Mouse (Mus musculus): Measurements from ENCODE around the gene Cfap44. TPM values are rescaled to one million over a fixed set of nuclear protein-coding genes. Genes with fewer than 3 reads are reported as not detected.
A peak's percentile ranks its signal among the peaks of the same experiment; 100 is the strongest.

Gene Cfap44
- polyA plus RNA-seq, 1 experiment from 2014 or later, result 6.1 TPM

GRCm38 (mm10) chr16:44481599-44482593, 87.3 kb downstream of the Cfap44 start:
- Histone ChIP-seq H3K4me2 (ENCODE audit: low read length) (no peak overlapping the region), H3K27ac (replicated peaks; ENCODE audit: low read depth, low read length) (no peak overlapping the region; the same call in 1 of the 2 replicates), H3K9me3 (ENCODE audit: control insufficient read depth, low read length) (no peaks in the 10 kb centered on the region), H3K4me3 (replicated peaks; ENCODE audit: low read depth, low read length) (no peak overlapping the region), H3K27me3 (ENCODE audit: control insufficient read depth, insufficient read depth, low read length) (no peaks in the 10 kb centered on the region), H3K36me3 (ENCODE audit: control insufficient read depth, insufficient read depth, low read length) (peaks cover 7% of the 10 kb centered on the region), H3K9ac (replicated peaks; ENCODE audit: low read length) (no peak overlapping the region), H3K4me1 (ENCODE audit: control insufficient read depth, insufficient read depth, low read length) (0 out of 2 replicates have a peak, but pooled peaks cover 3% of the 10 kb centered on the region)
- no peak for ATAC-seq (ENCODE audit: low FRiP score, low TSS enrichment)
- 50% methylated on average over 28 of the region's 28 CpGs for WGBS
- DNase-seq, result no peak

- Histone ChIP-seq H3K4me3 (replicated peaks; ENCODE audit: low read depth, low read length) (no peak overlapping the region), H3K4me1 (ENCODE audit: control insufficient read depth, insufficient read depth, low read length) (0 out of 2 replicates have a peak, but pooled peaks cover 3% of the 10 kb centered on the region), H3K9me3 (ENCODE audit: control insufficient read depth, low read length) (no peaks in the 10 kb centered on the region), H3K27ac (replicated peaks; ENCODE audit: low read depth, low read length) (no peak overlapping the region), H3K9ac (replicated peaks; ENCODE audit: low read length) (no peak overlapping the region), H3K27me3 (ENCODE audit: control insufficient read depth, insufficient read depth, low read length) (no peaks in the 10 kb centered on the region), H3K36me3 (ENCODE audit: control insufficient read depth, insufficient read depth, low read length) (peaks cover 19% of the 10 kb centered on the region), H3K4me2 (ENCODE audit: low read length) (no peak overlapping the region)
- peak; percentile 91 for DNase-seq
- ATAC-seq (ENCODE audit: low FRiP score, low TSS enrichment), result no peak
- WGBS, result 9% methylated on average over 7 of the region's 7 CpGs
Observed at GRCm38 (mm10) chr16:44484079-44484478, 89.5 kb downstream of the Cfap44 start.

- H3K27me3 ChIP-seq (ENCODE audit: control insufficient read depth, insufficient read depth, low read length), result no peaks in the 10 kb centered on the region
- no peak overlapping the region for H3K9ac ChIP-seq (replicated peaks; ENCODE audit: low read length)
- ATAC-seq (ENCODE audit: low FRiP score, low TSS enrichment) (no peak), DNase-seq (no peak)
- no peak overlapping the region for H3K27ac ChIP-seq (replicated peaks; ENCODE audit: low read depth, low read length)
- no peak overlapping the region for H3K4me2 ChIP-seq (ENCODE audit: low read length)
- 83% methylated on average over 10 of the region's 10 CpGs for WGBS
- no peak overlapping the region for H3K4me3 ChIP-seq (replicated peaks; ENCODE audit: low read depth, low read length)
- H3K9me3 ChIP-seq (ENCODE audit: control insufficient read depth, low read length), result no peaks in the 10 kb centered on the region
- H3K36me3 ChIP-seq (ENCODE audit: control insufficient read depth, insufficient read depth, low read length), result peaks cover 25% of the 10 kb centered on the region
- H3K4me1 ChIP-seq (ENCODE audit: control insufficient read depth, insufficient read depth, low read length), result 0 out of 2 replicates have a peak, but pooled peaks cover 3% of the 10 kb centered on the region
Observed at GRCm38 (mm10) chr16:44484831-44485230, 90.2 kb downstream of the Cfap44 start.

GRCm38 (mm10) chr16:44485691-44486090, 91.1 kb downstream of the Cfap44 start:
- no peak for DNase-seq
- Histone ChIP-seq H3K36me3 (ENCODE audit: control insufficient read depth, insufficient read depth, low read length) (peaks cover 33% of the 10 kb centered on the region), H3K4me3 (replicated peaks; ENCODE audit: low read depth, low read length) (no peak overlapping the region)

GRCm38 (mm10) chr16:44486612-44487011, 92.0 kb downstream of the Cfap44 start:
- Histone ChIP-seq H3K27me3 (ENCODE audit: control insufficient read depth, insufficient read depth, low read length) (no peaks in the 10 kb centered on the region), H3K4me3 (replicated peaks; ENCODE audit: low read depth, low read length) (no peak overlapping the region), H3K27ac (replicated peaks; ENCODE audit: low read depth, low read length) (no peak overlapping the region), H3K9ac (replicated peaks; ENCODE audit: low read length) (no peak overlapping the region), H3K36me3 (ENCODE audit: control insufficient read depth, insufficient read depth, low read length) (peaks cover 43% of the 10 kb centered on the region), H3K4me1 (ENCODE audit: control insufficient read depth, insufficient read depth, low read length) (0 out of 2 replicates have a peak, but pooled peaks cover 3% of the 10 kb centered on the region), H3K4me2 (ENCODE audit: low read length) (no peak overlapping the region), H3K9me3 (ENCODE audit: control insufficient read depth, low read length) (no peaks in the 10 kb centered on the region)
- DNase-seq (no peak), ATAC-seq (ENCODE audit: low FRiP score, low TSS enrichment) (0 out of 2 replicates have a peak, but pooled peaks have one; percentile 23)
- WGBS, result 69% methylated on average over 9 of the region's 9 CpGs

More at GRCm38 (mm10) chr16:44485691-44486090, 91.1 kb downstream of the Cfap44 start:
- H3K4me2 ChIP-seq (ENCODE audit: low read length), result no peak overlapping the region
- H3K27me3 ChIP-seq (ENCODE audit: control insufficient read depth, insufficient read depth, low read length), result no peaks in the 10 kb centered on the region
- H3K27ac ChIP-seq (replicated peaks; ENCODE audit: low read depth, low read length), result no peak overlapping the region
- H3K4me1 ChIP-seq (ENCODE audit: control insufficient read depth, insufficient read depth, low read length), result 0 out of 2 replicates have a peak, but pooled peaks cover 3% of the 10 kb centered on the region
- ATAC-seq (ENCODE audit: low FRiP score, low TSS enrichment), result 0 out of 2 replicates have a peak, but pooled peaks have one; percentile 6
- 61% methylated on average over 8 of the region's 8 CpGs for WGBS
- no peaks in the 10 kb centered on the region for H3K9me3 ChIP-seq (ENCODE audit: control insufficient read depth, low read length)
- H3K9ac ChIP-seq (replicated peaks; ENCODE audit: low read length), result no peak overlapping the region

- DNase-seq (no peak), ATAC-seq (ENCODE audit: low FRiP score, low TSS enrichment) (0 out of 2 replicates have a peak, but pooled peaks have one; percentile 9)
- WGBS, result 51% methylated on average over 13 of the region's 13 CpGs
- Histone ChIP-seq H3K27ac (replicated peaks; ENCODE audit: low read depth, low read length) (no peak overlapping the region), H3K4me3 (replicated peaks; ENCODE audit: low read depth, low read length) (no peak overlapping the region), H3K9ac (replicated peaks; ENCODE audit: low read length) (no peak overlapping the region), H3K9me3 (ENCODE audit: control insufficient read depth, low read length) (no peaks in the 10 kb centered on the region), H3K4me1 (ENCODE audit: control insufficient read depth, insufficient read depth, low read length) (0 out of 2 replicates have a peak, but pooled peaks cover 3% of the 10 kb centered on the region), H3K27me3 (ENCODE audit: control insufficient read depth, insufficient read depth, low read length) (no peaks in the 10 kb centered on the region), H3K36me3 (ENCODE audit: control insufficient read depth, insufficient read depth, low read length) (peaks cover 49% of the 10 kb centered on the region), H3K4me2 (ENCODE audit: low read length) (no peak overlapping the region)
Observed at GRCm38 (mm10) chr16:44487194-44487593, 92.6 kb downstream of the Cfap44 start.

GRCm38 (mm10) chr16:44491051-44491450, 96.5 kb downstream of the Cfap44 start:
- H3K4me3 ChIP-seq (replicated peaks; ENCODE audit: low read depth, low read length), result no peak overlapping the region
- DNase-seq, result no peak
- H3K9ac ChIP-seq (replicated peaks; ENCODE audit: low read length), result no peak overlapping the region
- H3K27me3 ChIP-seq (ENCODE audit: control insufficient read depth, insufficient read depth, low read length), result no peaks in the 10 kb centered on the region
- peaks cover 54% of the 10 kb centered on the region for H3K36me3 ChIP-seq (ENCODE audit: control insufficient read depth, insufficient read depth, low read length)
- ATAC-seq (ENCODE audit: low FRiP score, low TSS enrichment), result no peak
- H3K9me3 ChIP-seq (ENCODE audit: control insufficient read depth, low read length), result no peaks in the 10 kb centered on the region
- H3K4me1 ChIP-seq (ENCODE audit: control insufficient read depth, insufficient read depth, low read length), result 0 out of 2 replicates have a peak, but pooled peaks cover 3% of the 10 kb centered on the region
- 88% methylated on average over 9 of the region's 9 CpGs for WGBS
- no peak overlapping the region for H3K4me2 ChIP-seq (ENCODE audit: low read length)
- H3K27ac ChIP-seq (replicated peaks; ENCODE audit: low read depth, low read length), result no peak overlapping the region

GRCm38 (mm10) chr16:44492151-44492550, 97.6 kb downstream of the Cfap44 start:
- H3K4me2 ChIP-seq (ENCODE audit: low read length), result no peak overlapping the region
- whole genome bisulfite sequencing, result 93% methylated on average over 6 of the region's 6 CpGs
- DNase-seq, result no peak
- no peak overlapping the region for H3K27ac ChIP-seq (replicated peaks; ENCODE audit: low read depth, low read length)
- no peak overlapping the region for H3K4me3 ChIP-seq (replicated peaks; ENCODE audit: low read depth, low read length)
- no peak for ATAC-seq (ENCODE audit: low FRiP score, low TSS enrichment)
- 0 out of 2 replicates have a peak, but pooled peaks cover 3% of the 10 kb centered on the region for H3K4me1 ChIP-seq (ENCODE audit: control insufficient read depth, insufficient read depth, low read length)
- no peaks in the 10 kb centered on the region for H3K27me3 ChIP-seq (ENCODE audit: control insufficient read depth, insufficient read depth, low read length)
- peaks cover 53% of the 10 kb centered on the region for H3K36me3 ChIP-seq (ENCODE audit: control insufficient read depth, insufficient read depth, low read length)
- H3K9ac ChIP-seq (replicated peaks; ENCODE audit: low read length), result no peak overlapping the region
- no peaks in the 10 kb centered on the region for H3K9me3 ChIP-seq (ENCODE audit: control insufficient read depth, low read length)
